Mouse (Mus musculus): ENCODE data around the gene Psmb11.

The Psmb11 gene

GRCm38 (mm10) chr14:54621133-54621532, at the start of gene Psmb11:
Gene Psmb11, plus strand, starts transcription at chr14:54621433.
- in situ Hi-C loops (cut with MboI) = no loop called here

GRCm38 (mm10) chr14:54572122-54572521, 49.1 kb upstream of the Psmb11 start:
- in situ Hi-C loops (cut with MboI) = no loop called here

GRCm38 (mm10) chr14:54572790-54573736, 48.2 kb upstream of the Psmb11 start:
- in situ Hi-C loops (cut with MboI) = no loop called here

GRCm38 (mm10) chr14:54574253-54574652, 47.0 kb upstream of the Psmb11 start:
- in situ Hi-C loops (cut with MboI) = no loop called here

GRCm38 (mm10) chr14:54575031-54575430, 46.2 kb upstream of the Psmb11 start:
- in situ Hi-C loops (cut with MboI) = no loop called here

GRCm38 (mm10) chr14:54575631-54576030, 45.6 kb upstream of the Psmb11 start:
- in situ Hi-C loops (cut with MboI) = no loop called here

GRCm38 (mm10) chr14:54576241-54577088, 44.8 kb upstream of the Psmb11 start:
- in situ Hi-C loops (cut with MboI) = no loop called here

GRCm38 (mm10) chr14:54577089-54577982, 43.9 kb upstream of the Psmb11 start, which contains the start of gene Ajuba:
Gene Ajuba, minus strand, starts transcription at chr14:54577558.
- in situ Hi-C loops (cut with MboI) = no loop called here

GRCm38 (mm10) chr14:54578063-54578462, 43.2 kb upstream of the Psmb11 start:
- in situ Hi-C loops (cut with MboI) = no loop called here

GRCm38 (mm10) chr14:54579638-54580037, 41.6 kb upstream of the Psmb11 start:
- in situ Hi-C loops (cut with MboI) = no loop called here

GRCm38 (mm10) chr14:54582536-54582935, 38.7 kb upstream of the Psmb11 start:
- in situ Hi-C loops (cut with MboI) = no loop called here

GRCm38 (mm10) chr14:54583681-54584338, 37.4 kb upstream of the Psmb11 start:
- in situ Hi-C loops (cut with MboI) = no loop called here

GRCm38 (mm10) chr14:54591056-54591455, 30.2 kb upstream of the Psmb11 start:
- in situ Hi-C loops (cut with MboI) = no loop called here

- in situ Hi-C loops (cut with MboI) = no loop called here
These were observed 28.8 kb upstream of the Psmb11 start for GRCm38 (mm10) chr14:54592319-54592934.

- in situ Hi-C loops (cut with MboI) = no loop called here
These were observed 27.2 kb upstream of the Psmb11 start for GRCm38 (mm10) chr14:54594055-54594454.

- in situ Hi-C loops (cut with MboI) = no loop called here
These were observed 26.4 kb upstream of the Psmb11 start for GRCm38 (mm10) chr14:54594631-54595414.

GRCm38 (mm10) chr14:54597084-54597483, 24.1 kb upstream of the Psmb11 start:
- in situ Hi-C loops (cut with MboI) = no loop called here

GRCm38 (mm10) chr14:54601601-54602000, 19.6 kb upstream of the Psmb11 start:
- in situ Hi-C loops (cut with MboI) = no loop called here

GRCm38 (mm10) chr14:54602613-54603012, 18.6 kb upstream of the Psmb11 start:
- in situ Hi-C loops (cut with MboI) = no loop called here
